Mouse (Mus musculus) lung, embryonic 14.5 days (tissue): ENCODE measurements around the gene Cachd1. TPM values are rescaled to one million over a fixed set of nuclear protein-coding genes. Genes with fewer than 3 reads are reported as not detected.
A peak's percentile ranks its signal among the peaks of the same experiment; 100 is the strongest.

ENCODE experiments used
- ATAC-seq: fragments of 200-750 bp; cut with Nextera tagmentation; 2 replicates; pipeline ENCODE4 v1.8.0; 2017; ENCODE audit warnings: mild to moderate bottlenecking, moderate TSS enrichment, moderate library complexity; ENCODE audit not compliant: insufficient read depth
- DNase-seq: peaks from one replicate; pipeline ENCODE4 v3.0.0-alpha.2; 2015
- H3K27ac ChIP-seq: fragments of 300-500 bp; sonication (generic); 2 replicates; pipeline ENCODE4 v1.5.1; 2014; ENCODE audit warnings: low read depth, mild to moderate bottlenecking, moderate library complexity
- H3K27me3 ChIP-seq: fragments of 300-500 bp; sonication (generic); 2 replicates; pipeline ENCODE4 v1.6.1; 2014; ENCODE audit warnings: low read length, control low read depth; ENCODE audit not compliant: insufficient read depth
- H3K36me3 ChIP-seq: fragments of 300-500 bp; sonication (generic); 2 replicates; pipeline ENCODE4 v1.6.1; 2014; ENCODE audit warnings: control low read depth; ENCODE audit not compliant: insufficient read depth
- H3K4me1 ChIP-seq: fragments of 300-500 bp; sonication (generic); 2 replicates; pipeline ENCODE4 v1.6.1; 2014; ENCODE audit warnings: antibody characterized with exemption, control low read depth; ENCODE audit not compliant: insufficient read depth
- H3K4me2 ChIP-seq: fragments of 300-500 bp; sonication (generic); 2 replicates; pipeline ENCODE4 v1.6.1; 2014; ENCODE audit warnings: mild to moderate bottlenecking
- H3K4me3 ChIP-seq: fragments of 300-500 bp; sonication (generic); 2 replicates; pipeline ENCODE4 v1.5.1; 2014; ENCODE audit warnings: low read depth, low read length
- H3K9ac ChIP-seq: fragments of 300-500 bp; sonication (generic); 2 replicates; pipeline ENCODE4 v1.6.1; 2014
- H3K9me3 ChIP-seq: fragments of 300-500 bp; sonication (generic); 2 replicates; pipeline ENCODE4 v1.6.1; 2016; ENCODE audit warnings: low read depth, low read length, control low read depth
- CTCF ChIP-seq: IDR thresholded peaks from 2 replicates; pipeline ENCODE4 v1.5.1; 2016; ENCODE audit warnings: antibody characterized with exemption, low read depth
- WGBS: fragments of 180-500 bp; shearing (Covaris S2); extraction: QIAGEN DNeasy Blood & Tissue Kit; methylation state at CpG from one replicate; pipeline ENCODE4 v1.1.7; 2014; 5-methylcytosine and 5-hydroxymethylcytosine counted together
- polyA plus RNA-seq: library from polyadenylated mRNA; unstranded; fragments of >200 nt; fragmentation: Nextera tagmentation; extraction: Ambion mirVana; gene quantifications from 2 replicates; pipeline ENCODE4 v1.2.1, GENCODE M21; 2014

Cachd1 gene
- polyA plus RNA-seq, 1 experiment from 2014 or later: 27.9 TPM

GRCm38 (mm10) chr4:100842629-100843028 lies 66.2 kb downstream of the Cachd1 start:
- Histone ChIP-seq H3K9ac (no peak overlapping the region), H3K4me1 (no peaks in the 10 kb centered on the region), H3K4me2 (no peak overlapping the region), H3K36me3 (no peaks in the 10 kb centered on the region), H3K9me3 (no peaks in the 10 kb centered on the region), H3K27ac (no peak overlapping the region), H3K27me3 (no peaks in the 10 kb centered on the region), H3K4me3 (no peak overlapping the region)
- no peak for TF ChIP-seq CTCF
- DNase-seq: no peak
- no peak for ATAC-seq
- 52% methylated on average over 5 of the region's 5 CpGs for WGBS

GRCm38 (mm10) chr4:100843119-100843518 lies 66.6 kb downstream of the Cachd1 start:
- 81% methylated on average over 5 of the region's 5 CpGs for WGBS
- H3K27me3 ChIP-seq: no peaks in the 10 kb centered on the region
- no peaks in the 10 kb centered on the region for H3K36me3 ChIP-seq
- no peaks in the 10 kb centered on the region for H3K4me1 ChIP-seq
- no peak overlapping the region for H3K27ac ChIP-seq
- no peak for DNase-seq
- no peak overlapping the region for H3K4me3 ChIP-seq
- no peaks in the 10 kb centered on the region for H3K9me3 ChIP-seq
- H3K4me2 ChIP-seq: no peak overlapping the region
- TF ChIP-seq CTCF: no peak
- no peak overlapping the region for H3K9ac ChIP-seq
- ATAC-seq: no peak

GRCm38 (mm10) chr4:100850846-100851495 lies 74.5 kb downstream of the Cachd1 start:
- Histone ChIP-seq H3K9ac (no peak overlapping the region), H3K4me1 (no peaks in the 10 kb centered on the region), H3K27ac (no peak overlapping the region), H3K36me3 (no peaks in the 10 kb centered on the region), H3K4me2 (no peak overlapping the region), H3K27me3 (no peaks in the 10 kb centered on the region), H3K4me3 (no peak overlapping the region), H3K9me3 (no peaks in the 10 kb centered on the region)
- no peak for DNase-seq
- no peak for TF ChIP-seq CTCF
- ATAC-seq: no peak
- 79% methylated on average over 7 of the region's 7 CpGs for WGBS

GRCm38 (mm10) chr4:100852448-100852847 lies 76.0 kb downstream of the Cachd1 start:
- Histone ChIP-seq H3K36me3 (no peaks in the 10 kb centered on the region), H3K4me2 (no peak overlapping the region), H3K9me3 (no peaks in the 10 kb centered on the region), H3K4me3 (no peak overlapping the region), H3K27ac (no peak overlapping the region), H3K27me3 (no peaks in the 10 kb centered on the region), H3K4me1 (peaks cover 5% of the 10 kb centered on the region; the same call in 1 of the 2 replicates), H3K9ac (no peak overlapping the region)
- DNase-seq (no peak), ATAC-seq (no peak)
- TF ChIP-seq CTCF: no peak
- WGBS: 54% methylated on average over 3 of the region's 3 CpGs

- Histone ChIP-seq H3K27me3 (no peaks in the 10 kb centered on the region), H3K27ac (no peak overlapping the region), H3K9ac (no peak overlapping the region), H3K36me3 (no peaks in the 10 kb centered on the region), H3K4me2 (no peak overlapping the region), H3K9me3 (no peaks in the 10 kb centered on the region), H3K4me3 (no peak overlapping the region), H3K4me1 (peaks cover 5% of the 10 kb centered on the region; the same call in 1 of the 2 replicates)
- WGBS: 80% methylated on average over 1 of the region's 1 CpGs
- no peak for DNase-seq
- TF ChIP-seq CTCF: no peak
- ATAC-seq: no peak
Measured at GRCm38 (mm10) chr4:100853426-100853825, 77.0 kb downstream of the Cachd1 start.

GRCm38 (mm10) chr4:100855373-100855772 lies 78.9 kb downstream of the Cachd1 start:
- Histone ChIP-seq H3K9me3 (no peaks in the 10 kb centered on the region), H3K27ac (no peak overlapping the region), H3K9ac (no peak overlapping the region), H3K4me1 (peaks cover 5% of the 10 kb centered on the region; the same call in 1 of the 2 replicates), H3K27me3 (no peaks in the 10 kb centered on the region), H3K36me3 (no peaks in the 10 kb centered on the region), H3K4me3 (no peak overlapping the region), H3K4me2 (no peak overlapping the region)
- TF ChIP-seq CTCF: no peak
- 67% methylated on average over 4 of the region's 4 CpGs for WGBS
- DNase-seq: no peak
- ATAC-seq: no peak

GRCm38 (mm10) chr4:100857411-100857869 lies 81.0 kb downstream of the Cachd1 start:
- Histone ChIP-seq H3K9ac (no peak overlapping the region), H3K27me3 (no peaks in the 10 kb centered on the region), H3K4me2 (no peak overlapping the region), H3K36me3 (no peaks in the 10 kb centered on the region), H3K9me3 (no peaks in the 10 kb centered on the region), H3K27ac (no peak overlapping the region), H3K4me1 (peaks cover 5% of the 10 kb centered on the region; the same call in 1 of the 2 replicates), H3K4me3 (no peak overlapping the region)
- 48% methylated on average over 3 of the region's 3 CpGs for WGBS
- TF ChIP-seq CTCF: no peak
- DNase-seq (peak; percentile 17), ATAC-seq (no peak)
